Mouse (Mus musculus) urinary bladder, postnatal 10 days (tissue): ENCODE data around the gene Rbm43.
A peak's percentile ranks its signal among the peaks of the same experiment; 100 is the strongest.

Experiments
- DNase-seq: peaks from one replicate; pipeline ENCODE4 v3.0.0; 2022; ENCODE audit warnings: low spot score

Gene Rbm43

DNA sequence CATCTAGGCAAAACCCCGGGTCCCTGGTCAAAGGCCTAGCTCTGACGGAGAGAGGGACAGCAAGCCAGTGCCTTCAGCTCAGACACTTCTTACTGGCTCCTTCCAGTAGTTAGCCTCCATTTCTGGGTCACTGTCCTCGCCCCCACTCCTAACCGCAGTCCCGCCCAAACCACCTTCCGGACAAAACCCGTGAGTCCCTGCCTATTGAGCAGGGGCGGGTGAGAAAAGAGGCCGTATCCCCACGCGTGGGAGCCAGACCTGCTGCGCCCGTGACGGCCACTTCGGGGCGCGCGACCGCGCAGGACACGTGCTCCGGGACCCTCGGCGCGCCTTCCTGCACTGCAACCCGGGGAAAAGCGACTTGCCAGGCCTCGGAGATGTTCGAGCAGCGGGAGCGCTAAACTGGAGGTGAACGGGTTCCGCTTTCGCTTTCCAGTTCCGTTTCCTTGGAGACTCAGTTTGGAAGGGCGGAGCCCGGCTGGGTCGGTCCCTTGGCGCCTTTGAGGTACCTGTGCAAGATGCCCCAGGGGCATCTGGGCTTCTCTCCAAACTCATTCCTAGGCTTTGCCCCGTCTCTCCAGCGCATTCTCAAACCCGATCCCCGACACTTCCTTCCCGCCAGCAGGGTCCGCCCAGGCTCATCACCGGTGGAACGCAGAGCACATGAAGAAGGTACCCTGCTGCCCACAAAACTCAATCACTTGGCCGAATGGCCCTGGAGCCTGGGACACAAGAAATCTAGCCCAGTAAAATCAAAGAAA lies at the start of gene Rbm43:
Rbm43 (minus strand) TSS at position 590 of the 761 bp plus-strand sequence.
- peak; percentile 26 for DNase-seq

DNA sequence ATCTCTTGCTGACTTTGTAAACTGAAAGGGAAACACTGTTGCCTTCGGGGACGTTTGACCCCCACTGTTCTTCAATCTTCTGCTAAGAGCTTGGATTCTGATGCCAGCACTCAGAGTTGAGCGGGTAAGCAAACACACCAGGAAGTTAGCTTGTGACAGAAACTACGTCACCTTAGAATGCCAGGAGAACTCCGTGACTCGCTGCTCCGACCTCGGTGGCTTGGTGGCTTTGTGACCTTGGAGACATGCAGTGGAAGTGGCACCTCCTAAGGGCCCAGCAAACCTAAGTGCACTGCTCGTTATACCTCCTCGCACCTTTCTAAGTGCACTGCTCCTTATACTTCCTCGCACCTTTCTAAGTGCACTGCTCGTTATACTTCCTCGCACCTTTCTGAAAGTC lies 47.3 kb upstream of the Rbm43 start:
- no peak for DNase-seq

DNA sequence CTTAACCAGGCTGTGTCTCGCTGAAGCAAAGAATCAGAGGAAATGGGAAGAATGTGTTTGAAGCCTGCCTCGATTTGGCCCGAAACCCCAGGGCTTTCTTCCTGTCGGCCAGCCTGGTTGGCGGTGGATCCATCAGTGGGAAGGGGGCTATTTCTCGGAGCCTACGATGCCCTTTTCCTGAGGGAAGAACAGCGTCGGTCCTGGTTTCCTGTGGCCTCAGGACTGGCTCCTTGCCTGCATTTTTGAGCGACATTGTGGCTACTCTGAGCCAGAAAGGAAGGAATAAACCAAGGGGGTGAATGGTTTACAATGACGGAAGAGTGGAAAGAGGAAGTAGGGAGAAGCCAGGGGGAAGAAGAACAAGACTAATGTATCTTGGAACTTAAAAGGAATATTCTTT lies 46.7 kb upstream of the Rbm43 start:
- no peak for DNase-seq

DNA sequence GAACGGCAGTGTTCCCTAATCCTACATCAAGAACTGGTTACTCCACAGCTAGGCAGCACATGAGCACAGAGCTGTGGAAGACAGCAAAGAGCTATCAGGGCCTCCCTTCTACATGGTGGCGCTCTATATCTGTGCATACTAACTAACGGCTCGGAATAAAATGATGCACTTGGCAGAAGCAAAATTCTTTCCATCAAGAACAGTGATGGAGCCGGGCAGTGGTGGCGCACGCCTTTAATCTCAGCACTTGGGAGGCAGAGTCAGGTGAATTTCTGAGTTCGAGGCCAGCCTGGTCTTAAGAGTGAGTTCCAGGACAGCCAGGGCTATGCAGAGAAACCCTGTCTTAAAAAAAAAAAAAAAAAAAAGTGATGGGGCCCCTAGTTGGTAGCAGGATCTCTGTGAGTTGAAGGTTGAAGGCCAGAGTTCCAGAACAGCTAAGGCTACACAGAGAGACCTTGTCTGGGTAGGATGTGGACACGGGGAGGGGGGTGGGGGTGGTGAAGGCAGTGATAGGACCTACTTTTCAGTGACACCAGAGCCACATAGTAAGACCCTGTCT lies 38.5 kb upstream of the Rbm43 start, which contains the start of gene Nmi:
Nmi (minus strand) TSS at position 85 of the 559 bp plus-strand sequence.
- DNase-seq = no peak

DNA sequence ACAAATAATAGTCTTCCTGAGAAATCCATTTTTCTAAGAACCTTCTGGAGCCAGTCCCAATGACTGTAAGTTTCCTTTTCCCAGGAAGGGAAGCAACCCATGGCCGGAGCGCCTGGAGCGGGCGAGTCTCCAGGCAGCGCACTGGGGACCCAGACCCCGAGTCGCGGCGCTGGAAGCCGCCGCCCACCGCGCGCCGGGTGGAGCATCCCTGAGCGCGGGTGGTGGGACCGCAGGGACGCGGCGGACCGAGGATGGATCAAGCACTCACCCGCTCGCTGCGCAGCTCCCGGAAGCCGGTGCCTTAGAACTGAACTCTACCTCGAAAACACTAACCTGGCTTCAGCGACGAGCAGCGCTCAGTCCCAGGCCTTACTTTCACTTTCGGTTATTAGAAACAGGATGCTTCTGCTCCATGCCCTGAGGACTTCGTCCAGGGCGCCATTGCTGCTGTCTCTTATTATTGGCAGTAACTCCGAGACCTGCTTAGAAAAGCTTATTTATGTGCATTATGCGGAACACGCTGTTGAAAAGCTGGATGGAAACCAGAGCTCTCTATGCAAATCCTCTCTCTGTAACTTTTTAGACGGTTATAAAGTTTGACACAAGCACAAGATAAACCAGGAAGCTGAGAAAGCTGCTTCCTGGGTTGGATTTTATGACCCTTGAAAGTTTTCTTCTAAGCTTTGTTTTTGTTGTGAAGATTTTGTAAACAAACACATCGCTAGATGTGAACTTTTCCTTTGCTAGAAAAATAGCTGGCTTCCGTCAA lies 37.9 kb upstream of the Rbm43 start:
- no peak for DNase-seq

DNA sequence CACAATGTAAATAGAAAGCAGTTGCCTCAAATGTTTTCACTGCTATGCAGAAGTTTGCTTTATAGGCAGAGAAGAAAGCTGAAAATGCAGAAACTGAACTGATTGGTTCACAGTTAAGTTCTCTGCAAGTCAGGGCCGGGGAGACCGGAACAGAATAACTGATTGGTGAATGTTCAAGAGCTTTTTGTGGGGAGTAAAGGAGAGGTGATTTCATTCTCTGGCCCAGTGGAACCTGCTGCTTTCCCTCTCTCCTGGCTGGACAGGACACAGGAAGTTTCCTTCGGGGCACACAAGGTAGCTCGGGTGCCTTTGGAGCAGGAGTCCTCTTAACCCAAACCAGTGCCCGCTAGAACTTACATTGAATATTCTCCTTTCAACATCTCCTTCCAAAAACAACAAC lies 37.2 kb upstream of the Rbm43 start:
- no peak for DNase-seq

DNA sequence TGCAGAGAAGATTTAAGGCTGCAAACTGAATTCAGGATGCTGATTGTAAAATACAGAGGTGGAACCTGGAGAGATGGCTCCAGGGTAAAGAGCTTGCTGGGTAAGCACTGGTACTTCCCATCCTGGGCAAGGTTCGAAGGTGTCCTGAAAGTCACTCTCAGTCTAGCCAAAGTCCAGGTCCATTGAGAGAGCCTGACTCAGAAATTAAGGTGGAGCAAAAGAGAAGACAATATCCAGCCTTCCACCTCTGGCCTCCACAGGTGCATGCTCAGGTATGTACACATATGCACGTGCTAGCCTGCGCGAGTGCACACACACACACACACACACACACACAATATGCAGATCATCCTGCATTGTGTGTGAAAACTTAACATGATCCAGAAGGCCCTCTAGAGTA lies 35.9 kb upstream of the Rbm43 start:
- no peak for DNase-seq

DNA sequence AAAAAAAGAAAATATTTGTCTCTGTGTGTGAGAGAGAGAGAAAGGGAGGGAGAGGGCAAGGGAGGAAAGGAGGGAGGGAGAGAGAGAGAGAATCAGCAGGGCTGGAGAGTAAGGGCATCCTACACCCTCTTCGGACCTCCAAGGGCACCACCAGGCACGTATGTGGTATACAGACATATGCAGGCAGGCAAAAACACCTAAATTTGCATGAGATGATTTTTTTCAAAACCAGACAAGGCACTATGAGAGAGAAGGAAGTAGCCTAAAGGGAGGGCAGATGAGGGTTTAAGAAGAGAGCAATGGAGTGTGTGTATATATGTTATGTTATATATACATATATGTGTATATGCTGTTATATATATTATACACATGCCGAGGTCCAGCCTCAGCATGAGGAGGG lies 32.3 kb upstream of the Rbm43 start:
- DNase-seq = no peak

DNA sequence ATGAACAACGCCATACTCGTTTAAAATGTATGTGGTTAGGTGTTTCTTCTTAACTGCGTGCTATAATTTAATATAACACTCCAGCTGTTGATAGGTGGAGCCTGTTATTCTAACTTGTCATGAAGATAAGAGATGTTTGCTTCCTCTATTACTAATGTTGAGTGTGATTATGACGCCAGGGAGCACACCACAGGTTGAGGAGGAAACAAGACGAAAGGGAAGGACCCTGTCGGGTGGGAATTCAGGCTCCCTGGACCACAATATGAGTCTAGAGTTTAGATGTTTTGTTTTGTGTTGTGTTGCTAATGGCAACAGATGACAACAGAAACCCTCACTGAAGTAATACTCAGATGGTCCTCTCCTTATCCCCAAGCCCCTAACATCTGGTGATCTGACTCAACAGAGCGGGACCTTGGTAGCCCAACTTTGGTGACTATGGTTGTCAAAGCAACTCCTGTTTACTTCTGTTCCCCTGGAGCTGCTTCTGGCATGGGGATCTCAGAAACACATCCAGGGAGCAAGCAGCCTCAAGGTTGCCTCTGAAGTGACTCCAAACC lies 18.8 kb upstream of the Rbm43 start:
- no peak for DNase-seq

DNA sequence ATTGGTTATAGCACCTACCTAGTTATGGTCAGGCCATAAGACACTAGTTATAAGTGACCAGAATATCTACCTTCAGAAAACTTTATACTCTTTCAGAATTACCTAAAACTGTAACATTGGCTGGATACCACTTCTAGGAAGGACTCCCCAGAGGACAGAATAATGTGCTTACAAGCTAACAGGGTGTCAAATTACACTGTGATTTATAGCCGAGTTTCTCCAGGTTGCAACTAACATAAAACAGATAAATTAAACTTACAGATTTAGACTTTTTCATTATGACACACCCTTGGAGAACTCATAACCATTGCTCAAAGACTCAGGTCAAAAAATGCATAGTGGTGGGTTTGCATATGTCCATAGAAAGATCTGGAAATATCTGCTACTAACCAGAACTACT lies 15.9 kb upstream of the Rbm43 start:
- DNase-seq = no peak

DNA sequence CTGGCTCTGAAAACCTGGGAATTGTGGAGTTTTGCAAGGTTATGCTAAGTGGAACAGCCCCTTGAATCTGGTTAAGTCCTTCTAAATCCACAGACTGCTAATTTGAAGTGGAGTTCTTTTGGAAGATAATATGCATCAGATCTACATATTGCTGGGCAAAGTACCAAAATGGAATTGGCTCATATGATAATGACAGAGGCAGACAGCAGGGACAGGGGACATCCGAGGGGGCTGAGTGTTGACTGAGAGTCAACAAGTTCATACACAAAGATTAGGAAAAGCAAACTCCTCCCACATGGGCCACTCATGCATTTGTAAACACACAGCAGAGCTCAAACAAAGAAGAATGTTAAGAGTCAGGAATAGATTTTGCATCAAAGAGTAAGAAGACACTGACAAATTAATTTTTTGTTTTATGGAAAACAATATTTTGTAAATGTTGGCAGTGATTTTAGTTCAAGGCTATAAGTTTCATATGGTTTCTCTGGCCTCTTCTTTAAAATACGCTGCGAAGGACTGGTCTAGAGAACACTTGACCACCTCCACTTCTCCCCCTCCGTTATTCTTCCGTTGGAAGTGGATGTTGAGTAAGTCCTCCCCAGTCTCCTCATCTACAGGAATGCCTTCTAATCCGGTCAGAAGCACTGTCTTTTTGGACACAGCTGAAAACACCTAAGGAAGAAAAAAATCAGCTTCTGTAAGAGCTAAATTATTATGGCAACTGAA lies 13.3 kb upstream of the Rbm43 start:
- no peak for DNase-seq

DNA sequence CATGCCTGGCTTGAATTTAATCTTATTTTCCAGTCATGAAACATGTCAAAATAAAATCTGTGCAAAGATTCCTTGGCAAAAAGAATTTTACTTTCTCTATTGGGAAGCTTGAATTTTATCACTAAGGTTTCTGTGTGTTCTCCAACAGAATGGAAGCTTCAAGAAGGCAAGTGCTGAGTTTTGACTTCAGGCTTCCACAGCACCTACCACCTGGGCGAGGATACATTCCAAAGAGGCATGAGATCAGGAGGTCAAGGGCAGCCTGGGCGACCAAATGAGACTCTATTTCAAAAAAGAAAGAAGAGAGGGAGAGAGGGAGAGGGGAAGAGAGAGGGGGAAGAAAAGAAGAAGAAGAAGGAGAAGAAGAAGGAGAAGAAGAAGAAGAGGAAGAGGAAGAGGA lies 10.8 kb upstream of the Rbm43 start:
- DNase-seq = no peak

DNA sequence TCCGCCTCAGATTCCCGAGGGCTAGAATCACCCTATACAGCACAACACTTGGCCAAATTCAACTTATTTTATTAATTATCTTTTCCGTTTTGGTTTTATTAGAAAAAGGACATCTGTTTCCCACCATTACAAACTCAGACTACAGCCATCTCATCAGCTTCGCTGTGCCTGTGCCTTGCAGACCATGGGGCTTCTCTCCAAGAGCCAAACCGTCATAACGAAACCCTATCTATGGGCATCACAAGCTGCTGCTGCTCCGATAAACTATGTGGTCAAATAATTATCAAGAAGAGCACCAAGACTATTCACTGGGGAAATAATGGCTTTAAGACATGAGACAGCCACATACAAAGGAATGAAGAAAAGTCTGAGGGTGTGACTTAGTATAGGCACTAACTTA lies 6.9 kb upstream of the Rbm43 start:
- no peak for DNase-seq

DNA sequence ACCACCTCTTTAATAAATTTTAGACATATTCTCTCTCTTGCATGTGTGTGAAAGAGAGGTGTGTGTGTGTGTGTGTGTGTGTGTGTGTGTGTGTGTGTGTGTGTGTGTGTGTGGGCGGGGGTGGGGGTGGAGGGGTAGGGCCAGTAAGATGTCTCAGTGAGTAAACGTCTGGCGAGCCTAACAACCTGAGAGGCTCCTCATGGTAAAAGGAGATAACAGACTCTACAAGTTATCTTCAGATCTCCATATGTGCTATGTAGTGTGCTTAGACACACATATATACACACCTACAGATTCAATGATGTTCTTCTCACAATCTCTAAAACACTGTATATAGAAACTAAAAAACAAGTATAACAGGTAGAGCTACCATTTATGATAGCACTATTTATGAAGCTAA lies 3.8 kb upstream of the Rbm43 start:
- no peak for DNase-seq

DNA sequence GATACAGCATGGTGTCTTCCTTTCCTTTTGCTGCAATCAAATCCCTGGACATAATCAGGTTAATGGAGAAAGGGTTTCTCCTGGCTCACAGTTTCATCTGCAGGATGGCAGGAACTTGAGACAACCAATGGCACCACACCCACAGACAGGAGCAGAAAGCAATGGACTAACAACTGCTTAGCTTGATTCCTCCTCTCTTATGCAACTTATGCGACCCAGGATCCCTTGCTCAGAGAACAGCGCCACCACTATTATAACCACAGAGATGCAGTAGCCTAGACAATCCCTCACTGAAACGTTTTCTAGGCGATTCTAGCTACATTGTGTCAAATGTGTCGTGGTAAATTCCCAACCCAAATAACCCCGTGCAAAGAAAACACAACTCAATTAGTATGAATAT lies 2.0 kb upstream of the Rbm43 start:
- DNase-seq = no peak

DNA sequence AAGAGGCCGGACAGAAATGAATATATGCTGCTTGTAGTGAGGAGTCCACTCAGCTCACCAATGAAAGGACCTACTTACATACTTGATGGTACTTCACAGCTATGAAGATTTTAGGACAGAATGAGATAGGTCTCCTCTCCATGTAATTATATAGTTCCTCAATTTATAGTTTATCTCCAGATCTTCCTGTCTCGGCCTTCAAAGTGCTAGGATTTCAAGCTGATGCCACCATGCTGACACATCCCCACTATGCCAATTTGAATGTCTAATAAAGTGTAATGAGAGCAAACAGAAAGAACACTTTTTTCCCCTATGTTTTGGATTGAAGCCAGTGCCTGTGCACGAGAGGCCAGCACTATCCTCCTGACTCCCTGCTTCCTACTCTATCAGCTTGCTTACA lies 1.6 kb upstream of the Rbm43 start:
- no peak for DNase-seq

DNA sequence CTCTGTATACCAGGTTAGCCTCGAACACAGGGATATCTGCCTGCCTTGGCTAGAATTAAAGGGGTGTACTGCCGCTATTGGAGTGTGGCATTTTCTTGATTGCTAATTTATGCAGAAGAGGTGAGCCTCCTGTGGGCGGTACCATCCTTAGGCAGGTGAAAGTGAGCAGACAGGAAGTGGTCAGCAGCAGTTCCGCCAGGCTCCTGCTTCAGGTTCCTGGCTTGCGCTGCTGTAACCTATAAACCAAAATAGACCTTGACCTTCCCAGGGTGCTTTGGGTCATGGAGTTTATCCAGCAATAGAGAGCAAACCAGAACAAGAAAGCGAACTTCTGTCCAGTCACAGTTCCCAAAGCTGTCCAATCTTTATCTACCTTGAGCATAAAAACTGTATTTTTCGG lies 958 bp upstream of the Rbm43 start:
- no peak for DNase-seq

DNA sequence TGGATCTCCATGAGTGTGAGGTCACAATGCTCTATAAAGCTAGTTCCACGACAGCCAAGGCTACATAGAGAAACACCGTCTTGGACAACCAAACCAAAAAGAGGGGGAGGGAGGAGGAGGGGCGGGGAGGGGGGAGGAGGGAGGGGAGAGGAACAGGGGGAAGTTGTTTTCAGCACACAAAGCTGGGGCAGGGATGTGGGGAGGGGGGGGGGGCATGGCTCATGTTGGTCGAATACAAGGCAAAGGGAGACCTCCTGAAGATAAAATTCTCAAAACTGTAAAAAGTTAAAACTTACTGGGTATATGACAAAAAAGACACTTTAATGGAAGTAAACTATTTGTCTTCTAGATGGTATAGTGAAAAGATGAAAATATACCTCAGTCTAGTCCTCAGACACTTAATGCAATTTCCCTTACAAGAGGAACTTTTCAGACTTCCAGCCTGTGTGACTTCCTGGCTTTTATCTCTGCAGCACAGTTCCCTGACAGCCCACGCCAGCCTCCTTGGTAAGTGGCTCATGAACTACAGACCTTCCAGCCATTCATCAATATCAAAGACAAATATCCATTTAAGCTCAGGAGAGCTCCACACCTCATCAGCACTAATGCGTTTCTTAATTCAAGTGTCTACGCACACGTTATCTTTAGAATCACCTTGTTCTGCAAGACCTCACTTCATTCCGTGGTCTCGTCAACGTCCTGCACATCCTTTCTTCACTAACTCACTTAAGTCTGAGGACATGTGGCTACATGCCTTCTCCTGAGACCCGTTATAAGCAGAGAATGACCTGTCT lies 1.4 kb downstream of the Rbm43 start:
- DNase-seq = no peak

DNA sequence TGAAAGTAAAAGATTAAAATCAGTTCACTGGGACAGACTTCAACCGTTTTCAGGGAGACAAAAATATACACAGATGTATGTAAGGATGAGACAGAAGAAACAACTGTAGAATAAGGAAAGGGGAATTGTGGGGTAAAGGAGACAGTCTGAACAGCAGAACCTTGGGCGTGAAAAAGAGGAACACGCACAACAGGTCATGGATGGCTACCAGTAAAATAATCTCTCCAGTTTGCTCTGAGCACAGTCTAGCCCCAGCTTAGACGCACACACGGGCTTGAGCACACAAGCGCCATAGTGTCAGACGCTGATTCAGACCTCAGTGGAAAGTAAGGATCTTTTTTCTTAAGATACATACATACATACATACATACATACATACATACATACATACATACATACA lies 3.7 kb downstream of the Rbm43 start:
- no peak for DNase-seq

DNA sequence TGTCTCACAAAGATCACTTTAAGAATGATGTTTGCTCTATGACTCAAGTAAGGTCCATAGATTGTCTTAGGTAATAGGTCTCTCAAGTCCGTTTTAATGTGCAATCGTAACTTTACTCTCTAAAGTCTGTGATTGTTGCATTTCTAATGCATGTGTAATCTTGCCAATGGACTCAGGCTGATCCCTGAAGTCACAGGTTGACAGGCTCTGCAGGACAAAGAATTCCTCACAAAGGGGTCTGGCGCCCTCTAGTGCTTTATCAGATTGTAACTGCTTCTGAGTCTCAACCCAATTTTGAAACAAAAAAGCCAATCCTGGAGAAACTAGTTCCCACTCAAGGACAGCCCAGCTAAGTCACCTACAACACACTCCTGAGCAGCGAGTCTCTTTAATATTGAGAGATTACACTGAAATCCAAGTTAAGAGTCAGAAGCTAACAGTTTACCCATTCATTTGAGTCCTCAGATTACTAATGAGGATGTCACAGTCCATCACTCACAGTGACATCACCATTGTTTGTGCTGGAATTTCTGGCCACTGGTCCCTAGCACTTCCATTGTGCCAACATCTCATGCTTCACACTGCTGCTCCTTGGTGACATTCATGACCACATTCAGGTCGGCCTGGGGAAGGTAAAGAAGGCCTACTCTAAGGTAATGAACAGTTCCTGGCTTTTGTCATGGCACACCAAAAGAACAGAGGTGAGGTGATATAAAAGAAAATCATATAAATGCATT lies 19.9 kb downstream of the Rbm43 start:
- no peak for DNase-seq

DNA sequence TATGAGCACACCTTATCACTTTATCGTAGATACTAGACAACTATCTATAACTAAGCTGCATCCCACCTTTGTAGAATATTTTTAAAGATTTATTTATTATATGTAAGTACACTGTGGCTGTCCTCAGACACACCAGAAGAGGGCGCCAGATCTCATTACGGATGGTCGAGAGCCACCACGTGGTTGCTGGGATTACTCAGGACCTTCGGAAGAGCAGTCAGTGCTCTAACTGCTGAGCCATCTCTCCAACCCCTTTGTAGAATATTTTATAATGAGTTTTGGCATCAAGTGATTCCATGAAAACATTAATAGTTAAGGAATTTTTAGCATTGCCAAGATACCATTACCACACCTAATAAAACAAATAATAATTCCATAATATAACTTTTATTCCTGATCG lies 20.4 kb downstream of the Rbm43 start:
- DNase-seq = no peak
